Mouse (Mus musculus) fibroblast of lung, adult 2 months (primary cell): ENCODE results near the gene Gm10234.

Experiments used
- DNase-seq: peaks from one replicate; pipeline ENCODE4 v3.0.0-alpha.2; 2011; ENCODE audit warnings: low read depth

The Gm10234 gene

GRCm38 (mm10) chr6:95321812-95322211 lies at the start of gene Gm10234:
Gene Gm10234, plus strand, starts transcription at chr6:95322112.
- no peak for DNase-seq

- DNase-seq: no peak
Observed at GRCm38 (mm10) chr6:95277633-95278032, 44.3 kb upstream of the Gm10234 start.

DNA sequence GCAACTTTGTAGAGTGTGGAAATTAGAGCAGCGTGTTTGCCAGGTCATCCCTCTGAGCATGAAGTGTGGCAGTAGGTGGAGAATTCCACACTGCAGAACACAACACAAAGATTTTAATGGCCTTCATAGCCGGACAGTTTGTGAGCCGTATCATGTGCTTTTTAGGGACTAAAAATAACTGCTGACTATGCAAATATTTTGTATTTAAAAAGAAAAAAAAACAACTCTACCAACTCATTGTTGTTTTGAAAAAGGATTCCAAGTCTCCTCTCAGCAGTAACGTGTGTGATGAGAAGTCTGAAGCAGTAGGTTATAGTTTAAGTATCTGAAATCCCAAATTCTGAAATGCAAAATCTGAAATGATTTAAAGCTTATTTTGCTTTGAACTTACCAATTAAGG lies 25.9 kb upstream of the Gm10234 start:
- no peak for DNase-seq

DNA sequence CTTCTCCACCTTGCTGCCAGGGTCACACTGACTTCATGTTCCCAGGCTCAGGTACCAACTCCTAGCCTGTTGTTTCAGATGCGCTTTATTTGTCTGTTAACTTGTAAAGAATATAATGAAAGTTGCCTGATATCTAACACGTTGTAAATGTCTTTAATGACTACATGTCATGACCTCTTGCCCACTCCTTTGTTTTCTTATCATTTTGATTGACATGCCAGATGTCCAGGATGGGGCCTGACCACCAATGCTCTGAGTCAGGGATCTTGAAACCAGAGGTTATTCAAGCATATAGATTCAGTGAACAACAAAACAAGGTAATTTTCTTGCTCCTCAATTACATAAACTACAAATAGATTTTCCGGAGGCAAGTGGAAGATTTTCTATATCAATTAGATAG lies 23.5 kb upstream of the Gm10234 start:
- DNase-seq: no peak

DNA sequence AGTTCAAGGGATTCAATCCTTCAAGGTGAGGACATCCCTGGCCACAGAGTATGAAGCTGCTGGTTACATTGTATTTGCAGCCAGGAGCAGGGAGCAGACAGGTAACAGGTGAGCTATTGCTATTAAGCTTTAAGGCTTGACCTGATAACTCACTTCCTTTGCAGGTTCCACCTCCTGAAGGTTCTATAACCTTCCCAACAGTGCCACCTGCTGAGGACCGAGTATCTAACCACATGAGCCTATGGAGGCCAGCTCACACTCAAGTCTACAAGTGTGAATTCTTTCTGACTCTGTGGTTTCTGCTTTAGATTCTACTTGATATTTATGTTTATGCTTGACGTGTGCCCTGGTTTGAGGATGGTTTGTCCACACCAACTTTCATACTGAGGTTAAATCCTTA lies 21.3 kb upstream of the Gm10234 start:
- DNase-seq: no peak

DNA sequence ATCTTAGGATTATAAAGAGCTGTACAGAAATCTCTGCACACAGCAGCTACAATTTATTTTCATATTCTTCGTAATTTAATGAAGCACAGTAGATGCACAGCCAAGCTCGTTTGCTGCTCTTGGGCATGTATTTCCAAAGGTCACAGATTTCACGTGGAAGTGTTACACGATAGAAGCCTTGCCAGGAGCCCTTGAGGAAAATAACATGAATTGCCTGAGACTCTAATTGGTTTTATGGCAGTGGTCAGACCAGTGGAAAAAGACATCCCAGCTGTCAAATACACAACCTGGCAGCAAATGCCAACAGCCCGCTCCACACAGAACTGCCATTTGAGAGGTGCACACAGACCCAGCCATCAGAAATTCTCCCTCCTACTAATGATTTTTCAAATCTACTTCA lies 9.3 kb downstream of the Gm10234 start:
- no peak for DNase-seq

GRCm38 (mm10) chr6:95334781-95335180 lies 12.9 kb downstream of the Gm10234 start:
- no peak for DNase-seq

DNA sequence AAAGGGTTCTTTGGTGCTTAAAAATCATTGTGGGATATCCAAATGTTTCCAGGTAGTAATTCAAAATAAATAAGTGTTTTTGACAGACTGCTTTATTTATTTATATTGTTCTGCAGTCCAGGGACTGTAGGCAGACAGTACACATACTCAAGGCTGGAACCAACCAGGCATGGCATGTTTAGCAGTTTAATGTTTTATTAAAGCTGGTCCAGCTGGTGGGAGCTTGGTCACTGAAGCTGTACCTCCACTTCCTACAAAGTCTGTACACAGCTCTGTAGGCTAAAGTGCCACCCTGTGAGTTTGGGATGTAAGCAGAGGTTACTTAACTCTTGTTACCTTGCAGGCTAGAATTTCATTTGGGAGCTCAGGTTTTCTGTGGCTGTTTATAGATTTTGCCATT lies 27.5 kb downstream of the Gm10234 start:
- no peak for DNase-seq

DNA sequence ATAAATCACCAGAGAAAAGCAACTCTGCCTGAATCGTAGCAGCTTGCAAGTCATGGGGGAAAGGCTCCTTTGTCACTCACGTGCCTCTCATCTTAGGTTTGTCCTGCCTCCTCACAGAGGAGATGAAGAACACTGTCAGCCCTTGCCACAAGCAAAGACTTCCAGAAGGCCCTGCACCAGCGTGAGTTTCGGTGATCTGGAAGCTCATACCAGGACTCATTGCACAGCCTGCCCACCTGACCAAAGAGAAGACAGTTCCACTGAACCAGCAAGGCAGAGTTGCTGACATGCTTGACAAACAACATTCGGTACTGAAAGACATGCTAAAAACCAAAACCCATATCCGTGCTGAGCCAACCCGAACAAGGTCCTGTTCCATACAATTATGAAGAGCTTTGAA lies 31.1 kb downstream of the Gm10234 start:
- no peak for DNase-seq

DNA sequence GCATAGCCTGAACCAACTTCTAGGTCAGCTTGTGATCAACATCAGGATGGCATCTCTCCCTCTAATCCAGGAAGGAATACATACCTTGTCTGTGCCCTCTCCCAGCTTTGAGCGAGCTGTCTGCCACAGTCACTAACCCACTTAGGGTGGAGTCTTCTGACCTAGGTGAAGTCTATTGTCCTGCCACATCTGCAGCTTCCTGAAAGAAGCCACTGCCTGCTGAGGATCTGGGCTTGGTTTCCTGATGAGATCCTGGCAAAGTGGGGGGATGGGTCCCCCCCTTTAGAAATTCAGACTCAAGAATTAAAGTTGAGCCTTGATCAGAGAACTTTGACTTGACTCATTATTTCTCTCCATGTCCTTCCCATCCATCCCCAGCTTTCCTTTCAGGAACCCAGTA lies 32.0 kb downstream of the Gm10234 start:
- DNase-seq: no peak

- no peak for DNase-seq
Observed at GRCm38 (mm10) chr6:95360084-95360483, 38.2 kb downstream of the Gm10234 start.

DNA sequence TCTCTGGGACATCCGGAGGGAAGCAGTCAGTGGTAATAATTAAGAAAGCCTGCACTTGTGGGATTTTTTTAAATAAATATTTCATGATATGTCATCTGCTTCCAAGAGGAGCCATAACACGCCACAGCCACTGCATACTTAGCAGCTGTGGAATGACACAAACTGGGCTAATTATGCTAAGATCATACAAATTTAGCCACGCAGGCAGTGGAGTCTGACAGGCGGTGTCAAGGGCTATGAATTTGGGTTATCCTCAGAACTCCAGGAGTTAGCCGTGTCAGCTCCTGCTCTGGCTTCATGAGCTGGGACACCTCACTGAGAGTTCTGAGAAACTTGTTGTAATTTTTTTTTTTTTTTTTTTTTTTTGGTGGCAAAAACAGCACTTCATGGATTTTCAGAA lies 40.8 kb downstream of the Gm10234 start:
- DNase-seq: no peak

GRCm38 (mm10) chr6:95371811-95372210 lies 49.9 kb downstream of the Gm10234 start:
- no peak for DNase-seq
